Mouse (Mus musculus): Measurements from ENCODE around the gene Habp2.

Habp2 gene

GRCm38 (mm10) chr19:56363721-56364460, 77.0 kb downstream of the Habp2 start:
- ATAC-seq (ENCODE audit: low TSS enrichment), result no peak

DNA sequence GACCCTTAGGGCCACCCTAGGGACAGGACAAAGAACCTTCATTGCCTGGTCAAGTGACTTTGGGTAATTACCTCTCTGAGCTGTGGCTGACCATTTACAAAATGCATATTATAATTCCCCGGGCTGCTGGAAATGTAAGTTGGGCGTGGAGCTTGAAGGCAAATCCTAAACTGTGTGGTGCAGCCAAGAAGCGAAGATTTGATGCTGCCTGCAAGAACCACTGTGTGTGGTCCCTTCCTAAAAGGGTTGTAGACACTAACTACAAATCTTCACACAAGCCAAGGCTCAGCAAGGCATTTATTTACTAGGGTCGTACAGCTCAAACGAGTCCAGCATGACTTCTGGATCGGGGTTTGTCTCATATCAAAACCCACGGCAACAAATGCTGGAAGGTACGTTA, 77.6 kb downstream of the Habp2 start:
- no peak for ATAC-seq (ENCODE audit: low TSS enrichment)

DNA sequence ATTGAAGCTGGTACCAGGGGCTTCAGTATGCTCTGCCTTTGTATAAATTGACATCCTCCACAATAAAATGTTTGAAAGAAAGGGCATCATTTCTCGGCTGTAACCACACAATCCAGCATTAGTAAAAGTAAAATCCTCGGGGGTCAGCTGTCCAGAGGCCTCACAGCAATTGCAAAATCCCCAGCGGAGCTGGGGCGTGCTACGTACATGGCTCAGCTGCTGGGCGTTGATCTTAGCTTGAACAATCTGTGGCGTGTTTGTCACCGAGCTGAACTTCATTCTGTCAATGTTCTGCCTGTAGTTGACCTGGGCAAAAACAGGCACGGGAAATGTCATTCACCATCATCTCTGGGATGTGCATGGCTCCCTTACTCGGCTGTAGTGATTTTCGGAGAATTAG, 79.2 kb downstream of the Habp2 start:
- no peak for ATAC-seq (ENCODE audit: low TSS enrichment)

- ATAC-seq (ENCODE audit: low TSS enrichment), result peak; percentile 62; the same call in 1 of the 2 replicates
Observed at GRCm38 (mm10) chr19:56366625-56367024, 79.7 kb downstream of the Habp2 start.

- ATAC-seq (ENCODE audit: low TSS enrichment), result peak; percentile 80
Observed at GRCm38 (mm10) chr19:56367778-56368177, 80.8 kb downstream of the Habp2 start.

DNA sequence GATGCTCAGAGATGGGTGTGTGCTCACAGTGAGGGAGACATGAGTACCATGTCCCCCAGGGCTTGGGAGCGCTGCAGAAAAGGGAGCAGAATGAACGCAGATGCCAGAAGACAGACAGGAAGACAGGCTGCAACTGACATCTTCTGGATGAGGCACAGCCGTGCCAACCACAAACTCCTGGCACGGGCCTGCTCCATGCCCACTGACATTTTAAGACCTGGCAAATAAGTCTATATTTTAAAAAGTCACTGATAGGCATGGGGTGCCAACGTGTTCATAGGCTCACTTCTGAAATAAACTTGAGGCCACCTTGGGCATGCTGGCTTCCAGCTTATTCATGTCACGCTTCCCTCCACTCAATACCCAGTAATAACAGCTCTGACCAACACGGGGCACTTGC, 82.0 kb downstream of the Habp2 start:
- ATAC-seq (ENCODE audit: low TSS enrichment), result no peak
